Mouse (Mus musculus): Measurements from ENCODE around the gene Rnasel. TPM values are rescaled to one million over a fixed set of nuclear protein-coding genes. Genes with fewer than 3 reads are reported as not detected.
A peak's percentile ranks its signal among the peaks of the same experiment; 100 is the strongest.

The Rnasel gene
- 49.9 and 57.7 TPM in 2 replicates for polyA plus RNA-seq (2015; fragmentation: Nextera tagmentation; extraction: Ambion mirVana)

- Histone ChIP-seq H3K4me2 (replicated peaks; ENCODE audit: low read depth) (peak within 1 kb of the TSS; percentile 56), H3K4me3 (ENCODE audit: low read depth, low read length) (peak within 1 kb of the TSS; percentile 30), H3K27me3 (replicated peaks; ENCODE audit: control insufficient read depth, insufficient read depth, low read length) (no peaks in the 10 kb centered on the region), H3K27ac (ENCODE audit: low read depth, low read length) (peak within 1 kb of the TSS; percentile 60), H3K36me3 (ENCODE audit: control insufficient read depth, insufficient read depth) (peaks cover 7% of the 10 kb centered on the region; the same call in 1 of the 2 replicates), H3K9ac (ENCODE audit: low read depth, low read length) (peak within 1 kb of the TSS; percentile 11; the same call in 1 of the 2 replicates), H3K9me3 (ENCODE audit: control insufficient read depth) (no peaks in the 10 kb centered on the region), H3K4me1 (replicated peaks; ENCODE audit: control insufficient read depth, insufficient read depth, low read length) (0 out of 2 replicates have a peak, but pooled peaks cover 6% of the 10 kb centered on the region)
- peak; percentile 92 for TF ChIP-seq CTCF (IDR thresholded peaks at IDR 0.05; ENCODE audit: low read depth)
- WGBS = 2% methylated on average over 18 of the region's 18 CpGs
- peak; percentile 69 for ATAC-seq
Measured at GRCm38 (mm10) chr1:153749211-153749801, at the start of gene Rnasel. Gene Rnasel, plus strand, starts transcription at chr1:153749426.

DNA sequence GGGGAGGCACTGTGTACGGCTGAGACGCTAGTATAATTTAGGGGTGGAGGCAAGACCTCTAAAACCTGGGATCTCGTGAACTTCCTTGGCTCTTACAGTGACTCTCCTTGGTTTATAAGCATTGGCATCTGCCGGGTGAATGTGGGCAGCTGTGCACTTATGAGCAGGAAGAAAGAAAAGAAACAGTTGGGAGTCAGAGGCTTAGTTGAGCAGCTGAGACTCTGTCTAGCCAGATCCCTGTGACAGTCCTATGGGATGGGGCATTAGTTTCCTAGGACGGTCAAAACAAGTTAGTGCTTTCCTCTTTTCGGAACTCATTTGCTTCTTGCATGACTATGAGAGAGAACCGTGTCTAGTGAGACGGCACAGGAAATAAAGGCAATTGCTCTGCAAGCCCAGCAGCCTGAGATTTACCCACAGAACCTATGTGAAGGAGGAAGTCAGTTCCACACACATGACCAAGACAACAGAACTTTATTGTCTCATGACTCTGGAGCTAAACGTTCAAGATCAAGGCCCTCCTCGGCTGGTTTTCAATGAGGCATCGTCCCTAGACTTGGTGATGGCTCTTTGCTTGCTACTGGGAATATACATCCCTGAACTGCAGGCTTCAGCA, 48.7 kb upstream of the Rnasel start:
- no peak overlapping the region for H3K27ac ChIP-seq (ENCODE audit: low read depth, low read length)
- H3K4me3 ChIP-seq (ENCODE audit: low read depth, low read length) = no peak overlapping the region
- H3K36me3 ChIP-seq (ENCODE audit: control insufficient read depth, insufficient read depth) = no peaks in the 10 kb centered on the region
- 73% methylated on average over 11 of the region's 11 CpGs for WGBS
- no peak overlapping the region for H3K9ac ChIP-seq (ENCODE audit: low read depth, low read length)
- no peak for TF ChIP-seq CTCF (IDR thresholded peaks at IDR 0.05; ENCODE audit: low read depth)
- H3K4me1 ChIP-seq (replicated peaks; ENCODE audit: control insufficient read depth, insufficient read depth, low read length) = no peaks in the 10 kb centered on the region
- H3K9me3 ChIP-seq (ENCODE audit: control insufficient read depth) = no peaks in the 10 kb centered on the region
- no peaks in the 10 kb centered on the region for H3K27me3 ChIP-seq (replicated peaks; ENCODE audit: control insufficient read depth, insufficient read depth, low read length)
- no peak overlapping the region for H3K4me2 ChIP-seq (replicated peaks; ENCODE audit: low read depth)
- no peak for ATAC-seq

DNA sequence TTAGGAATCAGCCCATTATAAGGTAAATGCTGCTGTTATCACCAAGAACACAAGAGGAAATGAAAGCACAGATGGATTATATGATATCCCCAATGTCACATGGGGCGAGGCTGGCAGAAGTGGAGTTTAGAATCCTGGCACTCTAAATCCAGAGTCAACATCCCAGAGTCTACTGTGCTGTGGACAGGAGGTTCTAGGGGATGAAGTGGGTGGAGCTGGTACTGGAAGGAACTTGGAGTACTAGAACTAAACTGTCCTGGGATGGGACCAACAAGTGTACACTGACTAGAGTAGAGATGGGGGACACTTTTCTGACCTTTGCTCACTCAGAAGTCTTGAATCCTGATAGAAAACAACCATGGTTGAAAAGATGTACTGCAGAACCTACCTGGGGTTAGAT, 47.8 kb upstream of the Rnasel start:
- no peak overlapping the region for H3K27ac ChIP-seq (ENCODE audit: low read depth, low read length)
- 88% methylated on average over 1 of the region's 1 CpGs for WGBS
- no peak overlapping the region for H3K4me2 ChIP-seq (replicated peaks; ENCODE audit: low read depth)
- no peak overlapping the region for H3K9ac ChIP-seq (ENCODE audit: low read depth, low read length)
- H3K4me1 ChIP-seq (replicated peaks; ENCODE audit: control insufficient read depth, insufficient read depth, low read length) = no peaks in the 10 kb centered on the region
- no peak for ATAC-seq
- H3K36me3 ChIP-seq (ENCODE audit: control insufficient read depth, insufficient read depth) = no peaks in the 10 kb centered on the region
- no peak overlapping the region for H3K4me3 ChIP-seq (ENCODE audit: low read depth, low read length)
- TF ChIP-seq CTCF (IDR thresholded peaks at IDR 0.05; ENCODE audit: low read depth) = no peak
- no peaks in the 10 kb centered on the region for H3K27me3 ChIP-seq (replicated peaks; ENCODE audit: control insufficient read depth, insufficient read depth, low read length)
- no peaks in the 10 kb centered on the region for H3K9me3 ChIP-seq (ENCODE audit: control insufficient read depth)

GRCm38 (mm10) chr1:153702166-153702852, 46.9 kb upstream of the Rnasel start:
- TF ChIP-seq CTCF (IDR thresholded peaks at IDR 0.05; ENCODE audit: low read depth) = no peak
- no peak for ATAC-seq
- WGBS = 77% methylated on average over 8 of the region's 8 CpGs

GRCm38 (mm10) chr1:153702853-153703410, 46.3 kb upstream of the Rnasel start:
- no peak overlapping the region for H3K4me2 ChIP-seq (replicated peaks; ENCODE audit: low read depth)
- H3K9me3 ChIP-seq (ENCODE audit: control insufficient read depth) = no peaks in the 10 kb centered on the region
- TF ChIP-seq CTCF (IDR thresholded peaks at IDR 0.05; ENCODE audit: low read depth) = no peak
- no peaks in the 10 kb centered on the region for H3K4me1 ChIP-seq (replicated peaks; ENCODE audit: control insufficient read depth, insufficient read depth, low read length)
- no peak overlapping the region for H3K27ac ChIP-seq (ENCODE audit: low read depth, low read length)
- ATAC-seq = no peak
- H3K4me3 ChIP-seq (ENCODE audit: low read depth, low read length) = no peak overlapping the region
- WGBS = 59% methylated on average over 8 of the region's 8 CpGs
- no peak overlapping the region for H3K9ac ChIP-seq (ENCODE audit: low read depth, low read length)
- no peaks in the 10 kb centered on the region for H3K27me3 ChIP-seq (replicated peaks; ENCODE audit: control insufficient read depth, insufficient read depth, low read length)
- no peaks in the 10 kb centered on the region for H3K36me3 ChIP-seq (ENCODE audit: control insufficient read depth, insufficient read depth)

More at GRCm38 (mm10) chr1:153702166-153702852, 46.9 kb upstream of the Rnasel start:
- Histone ChIP-seq H3K9ac (ENCODE audit: low read depth, low read length) (no peak overlapping the region), H3K9me3 (ENCODE audit: control insufficient read depth) (no peaks in the 10 kb centered on the region), H3K4me2 (replicated peaks; ENCODE audit: low read depth) (no peak overlapping the region), H3K4me1 (replicated peaks; ENCODE audit: control insufficient read depth, insufficient read depth, low read length) (no peaks in the 10 kb centered on the region), H3K27ac (ENCODE audit: low read depth, low read length) (no peak overlapping the region), H3K4me3 (ENCODE audit: low read depth, low read length) (no peak overlapping the region), H3K36me3 (ENCODE audit: control insufficient read depth, insufficient read depth) (no peaks in the 10 kb centered on the region), H3K27me3 (replicated peaks; ENCODE audit: control insufficient read depth, insufficient read depth, low read length) (no peaks in the 10 kb centered on the region)

- Histone ChIP-seq H3K36me3 (ENCODE audit: control insufficient read depth, insufficient read depth) (no peaks in the 10 kb centered on the region), H3K4me3 (ENCODE audit: low read depth, low read length) (no peak overlapping the region), H3K9ac (ENCODE audit: low read depth, low read length) (no peak overlapping the region), H3K27ac (ENCODE audit: low read depth, low read length) (no peak overlapping the region), H3K4me2 (replicated peaks; ENCODE audit: low read depth) (no peak overlapping the region), H3K9me3 (ENCODE audit: control insufficient read depth) (no peaks in the 10 kb centered on the region), H3K4me1 (replicated peaks; ENCODE audit: control insufficient read depth, insufficient read depth, low read length) (no peaks in the 10 kb centered on the region), H3K27me3 (replicated peaks; ENCODE audit: control insufficient read depth, insufficient read depth, low read length) (no peaks in the 10 kb centered on the region)
- no peak for ATAC-seq
- TF ChIP-seq CTCF (IDR thresholded peaks at IDR 0.05; ENCODE audit: low read depth) = no peak
- WGBS = 28% methylated on average over 12 of the region's 12 CpGs
Measured at GRCm38 (mm10) chr1:153703445-153703991, 45.7 kb upstream of the Rnasel start.

Data from intestine, postnatal 0 days (tissue).